Mouse (Mus musculus): ENCODE results near the gene Prpf6. TPM values are rescaled to one million over a fixed set of nuclear protein-coding genes. Genes with fewer than 3 reads are reported as not detected.

Gene Prpf6
- total RNA-seq, 2 experiments from 2014 or later: 16.9 to 21.0 TPM

- ATAC-seq (replicated peaks; ENCODE audit: low FRiP score, poor library complexity, severe bottlenecking): peak; percentile 44; the same call in 1 of the 2 replicates
Measured at GRCm38 (mm10) chr2:181678780-181679179, 87.1 kb downstream of the Prpf6 start.

DNA sequence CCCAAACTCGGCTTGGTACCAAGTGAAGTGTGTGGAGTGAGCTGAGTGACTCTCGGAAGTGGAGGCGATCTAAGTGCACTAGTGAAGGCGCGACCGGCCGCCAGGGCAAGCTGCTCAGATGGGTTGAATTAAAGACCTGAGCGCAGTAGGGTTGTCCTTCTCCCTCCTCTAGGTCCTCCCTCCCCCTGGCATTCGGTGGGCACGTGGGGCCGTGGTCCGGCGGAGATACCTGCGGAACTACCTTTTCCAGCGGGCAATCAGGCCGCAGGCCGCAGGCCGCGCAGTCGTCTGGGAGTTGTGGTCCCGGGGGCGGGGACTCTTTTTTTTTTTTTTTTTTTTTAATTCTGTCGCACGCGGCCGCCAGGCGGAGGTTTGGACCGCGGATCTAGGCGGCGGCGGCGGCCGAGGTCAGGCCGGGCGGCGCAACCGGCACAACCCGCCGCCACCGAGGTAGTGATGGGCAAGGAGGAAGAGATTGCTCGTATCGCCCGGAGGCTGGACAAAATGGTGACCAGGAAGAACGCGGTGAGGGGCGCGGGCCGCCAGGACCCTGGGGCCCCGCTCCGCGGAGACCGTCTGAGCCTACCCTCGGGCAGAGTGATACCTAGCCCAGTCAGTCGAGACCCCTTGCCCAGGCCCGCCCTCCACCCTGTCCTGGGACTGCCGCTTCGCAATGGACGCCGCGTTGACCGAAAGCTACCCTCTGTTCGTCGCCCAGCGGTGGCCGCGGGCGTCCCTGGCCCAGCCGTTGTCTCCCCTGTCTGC is 88.5 kb downstream of the Prpf6 start, which contains the start of gene Tcea2:
Gene Tcea2 (plus strand): TSS at position 360 of the 765 bp plus-strand sequence.
- no peak for ATAC-seq (replicated peaks; ENCODE audit: low FRiP score, poor library complexity, severe bottlenecking)

- no peak for ATAC-seq (replicated peaks; ENCODE audit: low FRiP score, poor library complexity, severe bottlenecking)
Measured at GRCm38 (mm10) chr2:181680716-181681117, 89.0 kb downstream of the Prpf6 start.

GRCm38 (mm10) chr2:181681978-181682377 is 90.3 kb downstream of the Prpf6 start:
- no peak for ATAC-seq (replicated peaks; ENCODE audit: low FRiP score, poor library complexity, severe bottlenecking)

- ATAC-seq (replicated peaks; ENCODE audit: low FRiP score, poor library complexity, severe bottlenecking): no peak
Measured at GRCm38 (mm10) chr2:181683381-181683780, 91.7 kb downstream of the Prpf6 start.

DNA sequence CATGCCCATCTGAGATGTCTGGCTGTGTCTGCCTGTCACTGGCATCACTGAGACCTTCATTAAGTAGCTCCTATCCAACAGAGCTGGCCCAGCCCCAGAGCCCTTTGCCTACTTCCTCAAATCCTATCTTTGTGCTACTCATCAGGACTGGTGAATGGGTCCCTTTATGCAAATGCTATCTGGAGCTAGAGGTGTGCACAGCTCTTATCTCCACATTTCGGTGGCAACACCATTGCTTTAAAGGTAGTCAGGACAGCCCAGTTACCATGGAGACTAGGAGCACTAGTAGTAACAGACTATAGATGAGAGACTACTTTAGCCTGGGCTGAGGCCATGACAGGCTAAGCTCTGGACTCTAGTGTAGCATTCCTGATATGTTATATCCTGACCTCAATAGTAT is 93.0 kb downstream of the Prpf6 start:
- ATAC-seq (replicated peaks; ENCODE audit: low FRiP score, poor library complexity, severe bottlenecking): no peak

GRCm38 (mm10) chr2:181685686-181686085 is 94.0 kb downstream of the Prpf6 start:
- ATAC-seq (replicated peaks; ENCODE audit: low FRiP score, poor library complexity, severe bottlenecking): no peak

GRCm38 (mm10) chr2:181687586-181687985 is 95.9 kb downstream of the Prpf6 start:
- ATAC-seq (replicated peaks; ENCODE audit: low FRiP score, poor library complexity, severe bottlenecking): no peak

DNA sequence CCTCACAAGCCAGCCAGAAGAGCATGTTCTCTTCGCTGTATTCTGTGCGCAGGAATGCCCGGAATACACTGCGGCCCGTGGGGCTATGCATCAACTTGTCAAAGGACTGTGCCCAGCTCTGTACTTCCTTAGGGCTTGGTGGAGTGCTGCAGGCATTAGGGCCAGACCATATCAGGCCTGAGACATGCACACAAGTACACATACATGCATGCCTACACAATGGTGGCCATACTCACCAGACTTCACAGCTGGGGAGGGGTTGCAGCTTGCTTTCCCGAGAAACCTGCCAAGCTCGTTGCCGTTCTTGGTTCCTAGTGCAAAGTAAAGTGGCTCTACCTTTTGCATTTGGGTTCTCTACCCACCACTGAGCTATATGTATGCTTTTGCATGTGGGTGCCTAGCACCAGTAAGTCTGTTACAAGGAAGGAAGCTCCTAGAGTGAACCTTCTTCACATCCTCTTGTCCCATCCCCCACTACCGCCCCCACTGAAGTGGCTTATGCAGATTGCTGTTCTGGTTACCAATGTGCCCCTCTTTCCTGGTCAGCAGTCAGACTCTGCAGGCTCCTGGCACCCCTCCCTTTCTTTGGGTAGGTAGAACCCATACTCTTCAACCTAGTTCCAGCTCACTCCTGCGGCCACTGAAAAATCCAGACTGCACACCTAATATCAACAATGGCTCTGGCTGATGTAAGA is 97.9 kb downstream of the Prpf6 start:
- ATAC-seq (replicated peaks; ENCODE audit: low FRiP score, poor library complexity, severe bottlenecking): no peak

GRCm38 (mm10) chr2:181691083-181691482 is 99.4 kb downstream of the Prpf6 start:
- no peak for ATAC-seq (replicated peaks; ENCODE audit: low FRiP score, poor library complexity, severe bottlenecking)

DNA sequence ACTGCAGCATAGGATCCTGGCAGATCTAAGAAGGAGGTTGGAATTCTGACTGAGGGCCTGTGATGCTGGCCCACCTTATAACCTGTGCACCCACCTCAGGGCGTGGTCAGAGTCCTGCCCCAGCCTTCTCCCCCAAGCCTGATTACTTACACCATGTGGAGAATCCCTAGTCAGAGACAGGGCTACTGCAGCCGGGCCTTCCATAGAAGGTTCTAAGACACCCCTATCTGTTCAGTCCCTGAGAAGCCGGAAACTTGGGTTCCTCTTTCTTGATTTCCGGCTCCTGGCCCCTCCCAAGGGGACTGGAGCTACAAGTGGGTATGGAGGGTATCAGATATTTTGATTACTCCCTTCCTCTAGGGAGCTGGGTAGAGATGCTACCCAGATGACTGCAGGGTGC is 99.9 kb downstream of the Prpf6 start:
- no peak for ATAC-seq (replicated peaks; ENCODE audit: low FRiP score, poor library complexity, severe bottlenecking)

- ATAC-seq (replicated peaks; ENCODE audit: low FRiP score, poor library complexity, severe bottlenecking): no peak
Measured at GRCm38 (mm10) chr2:181692304-181692703, 100.6 kb downstream of the Prpf6 start.

DNA sequence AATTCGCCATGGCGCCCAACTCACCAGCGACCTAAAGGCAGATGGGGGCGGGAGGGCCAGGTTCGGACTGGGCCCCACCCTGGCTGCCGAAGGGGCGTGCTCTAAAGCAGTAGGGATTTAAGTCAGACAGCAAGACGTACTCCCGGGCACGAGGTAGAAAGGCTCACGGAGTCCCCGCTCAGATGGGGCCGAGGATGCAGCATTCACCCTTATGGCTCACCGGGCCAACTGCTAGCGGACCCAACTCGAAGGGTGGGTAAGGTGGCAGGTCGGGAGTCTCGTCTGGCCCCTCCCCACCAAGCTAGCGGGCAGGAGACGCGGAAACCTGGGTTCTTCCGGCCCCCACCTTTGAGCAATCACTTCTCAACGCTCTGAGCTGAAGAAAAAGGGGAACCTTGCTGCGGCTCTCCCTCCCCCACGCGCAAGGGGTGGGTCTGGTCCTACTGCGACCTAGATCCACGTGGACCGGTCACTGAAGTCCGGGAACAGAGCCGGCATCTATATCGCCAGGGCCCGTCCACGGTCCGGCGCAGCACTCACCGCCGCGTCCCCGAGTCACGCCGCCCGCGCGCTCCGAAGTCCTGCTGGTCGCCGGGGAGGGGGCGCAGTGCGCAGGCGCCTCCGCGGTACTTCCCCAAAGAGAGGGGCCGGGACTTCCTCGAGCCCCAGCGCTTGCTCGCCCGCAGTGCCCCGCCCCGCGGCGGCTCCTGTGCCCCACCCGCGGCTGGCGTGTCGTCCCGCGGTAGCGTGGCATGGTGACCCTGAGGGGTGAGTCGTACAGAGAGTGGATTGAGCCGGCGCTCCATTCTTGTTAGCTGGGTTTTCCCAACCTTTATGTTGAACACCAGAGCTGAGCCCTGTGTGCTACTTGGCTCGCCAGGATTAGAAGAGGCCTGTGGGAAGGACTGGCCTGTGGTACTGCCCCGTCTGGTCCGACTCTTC is 101.9 kb downstream of the Prpf6 start, which contains the start of gene Rgs19:
Gene Rgs19 (minus strand): TSS at position 639 of the 942 bp plus-strand sequence.
- no peak for ATAC-seq (replicated peaks; ENCODE audit: low FRiP score, poor library complexity, severe bottlenecking)

DNA sequence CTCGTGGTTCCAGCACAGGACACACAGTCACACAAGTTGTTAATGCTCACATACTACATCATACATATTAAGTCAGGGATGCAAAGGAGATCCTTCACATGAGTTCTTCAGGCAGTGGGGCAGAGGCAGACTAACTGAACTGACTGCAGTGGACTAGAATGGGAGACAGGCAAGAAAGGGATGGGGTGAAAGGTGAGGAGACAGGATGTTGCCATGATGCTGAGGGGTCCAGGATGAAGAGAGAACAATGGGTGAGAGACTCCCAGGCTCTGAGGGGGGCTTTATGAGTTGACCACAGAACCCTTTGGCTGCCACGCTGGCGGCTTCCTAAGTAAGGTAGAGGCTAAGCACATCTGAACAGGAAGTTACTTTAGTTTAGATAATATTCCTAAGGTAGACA is 102.9 kb downstream of the Prpf6 start:
- no peak for ATAC-seq (replicated peaks; ENCODE audit: low FRiP score, poor library complexity, severe bottlenecking)

DNA sequence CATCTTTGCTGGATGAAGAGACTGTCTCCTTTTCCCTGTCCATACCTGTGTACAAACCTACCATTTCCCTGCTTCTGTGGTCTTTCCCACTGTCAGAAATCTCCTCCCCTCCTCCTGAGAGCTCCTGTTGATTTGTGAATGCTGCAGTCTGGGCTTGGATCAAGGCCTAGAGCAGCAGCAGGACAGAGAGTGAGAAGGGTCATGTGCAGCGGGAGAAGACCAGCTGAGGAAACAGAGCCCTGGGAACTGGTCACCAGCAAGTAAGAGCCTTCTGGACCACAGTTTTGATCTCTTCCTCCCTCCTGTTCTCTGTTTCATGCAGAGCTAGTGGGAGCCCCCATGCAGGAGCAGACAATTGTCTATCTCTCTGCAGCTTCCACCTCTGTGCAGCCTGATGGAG is 104.1 kb downstream of the Prpf6 start:
- no peak for ATAC-seq (replicated peaks; ENCODE audit: low FRiP score, poor library complexity, severe bottlenecking)

DNA sequence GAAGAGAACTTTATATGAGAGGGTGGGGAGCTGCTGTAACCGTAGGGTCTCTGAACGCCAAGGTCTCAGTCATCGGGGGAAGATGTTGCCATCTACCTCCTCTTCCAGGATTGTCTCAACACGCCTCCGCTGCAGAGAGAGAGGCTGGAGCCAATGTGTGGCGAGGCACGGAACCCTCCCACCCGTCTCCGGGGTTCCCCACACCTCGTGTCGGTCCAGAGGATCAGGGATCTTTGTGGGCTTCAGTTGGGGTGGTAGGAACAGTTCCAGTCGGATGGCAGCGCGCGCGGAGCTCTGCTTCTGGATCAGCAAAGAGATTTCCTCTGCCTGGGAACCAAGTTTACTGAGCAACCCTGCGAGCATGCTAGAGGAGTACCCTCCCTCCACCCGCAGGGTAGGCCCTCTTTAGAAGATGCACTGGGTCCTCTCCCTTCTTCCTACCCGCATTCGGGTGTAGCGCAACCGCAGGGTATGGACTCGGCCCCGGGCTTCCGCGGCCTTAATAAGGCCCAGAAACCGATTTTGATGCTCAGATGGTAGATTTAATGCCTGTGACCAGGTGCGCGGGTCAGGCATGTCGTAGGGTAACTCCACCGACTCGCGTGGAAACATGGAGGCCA is 105.2 kb downstream of the Prpf6 start:
- no peak for ATAC-seq (replicated peaks; ENCODE audit: low FRiP score, poor library complexity, severe bottlenecking)

- no peak for ATAC-seq (replicated peaks; ENCODE audit: low FRiP score, poor library complexity, severe bottlenecking)
Measured at GRCm38 (mm10) chr2:181698241-181698640, 106.6 kb downstream of the Prpf6 start, which contains the start of gene Lkaaear1. Lkaaear1 (minus strand) TSS chr2:181698442.
